13 mouse cellular contexts compared by ENCODE assay signal in genomic region chr1:152543449-152544159, GRCm38 (mm10).
"Had no signal": no experiment of that assay in that cellular context is flagged by ENCODE, and none has a peak within 500 bp of the region (broad histone marks: within the 10 kb centered on the region; RNA-seq: fewer than 3 reads in every experiment).

No protein-coding gene starts in this region.

- H3K4me3 ChIP-seq: limb, embryonic 13.5 days had no signal

- DNase-seq: kidney, adult 18-20 months; kidney, postnatal 10 days; kidney, postnatal 36 days; left cerebral cortex, postnatal 4 days; liver; lung, adult 2 months; lung, postnatal 14 days; lung, postnatal 4 days; midbrain, embryonic 14.5 days; thymus, postnatal 36 days had no signal

- H3K27me3 ChIP-seq: limb, embryonic 13.5 days had no signal

- H3K9ac ChIP-seq: limb, embryonic 13.5 days; liver, embryonic 14.5 days had no signal

- H3K27ac ChIP-seq: limb, embryonic 13.5 days; liver, embryonic 14.5 days had no signal

- H3K4me2 ChIP-seq: limb, embryonic 13.5 days; midbrain, embryonic 11.5 days had no signal
